Mouse (Mus musculus) left cerebral cortex, adult 8-10 months (tissue): ENCODE measurements around the gene Anxa11. TPM values are rescaled to one million over a fixed set of nuclear protein-coding genes. Genes with fewer than 3 reads are reported as not detected.
A peak's percentile ranks its signal among the peaks of the same experiment; 100 is the strongest.
"Not testable (repeated sequence)": the region's sequence is repeated elsewhere in the genome, so short reads cannot be mapped to it uniquely, and the experiment has no call there.

Experiments
- DNase-seq, 2 experiments: peaks; one replicate each; pipeline ENCODE4 v3.0.0; 2022; ENCODE audit warnings: low spot score in 2 of 2
- microRNA-seq, 2 experiments: library from miRNA; unstranded; fragments of <30 nt; microRNA quantifications; one replicate each; pipeline ENCODE4 v1.2.0; 2022
- total RNA-seq, 4 experiments: library from RNA; stranded (reverse); gene quantifications; 2 replicates each; pipeline ENCODE4 v1.2.4; 2022

Anxa11 gene
- total RNA-seq, 4 experiments from 2014 or later: 33.7 to 40.5 (median 36.4) TPM

DNA sequence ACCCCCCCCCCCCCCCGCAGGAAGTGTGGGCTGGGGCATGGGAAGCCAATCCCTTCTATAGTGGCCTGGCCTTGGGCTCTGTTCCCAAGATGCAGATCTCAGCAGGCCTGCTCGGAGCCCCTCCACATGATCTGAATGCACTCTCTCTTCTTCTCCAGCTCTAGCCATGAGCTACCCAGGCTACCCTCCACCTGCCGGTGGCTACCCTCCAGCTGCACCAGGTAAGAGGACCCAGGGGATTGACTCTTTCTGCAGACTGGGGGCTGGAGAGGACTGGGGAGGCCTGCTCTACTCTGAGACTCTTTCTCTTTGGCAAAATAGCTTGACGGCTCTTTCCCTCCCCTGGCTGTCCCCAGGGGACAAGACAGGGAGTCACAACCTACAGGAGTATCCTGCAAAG, 26.8 kb downstream of the Anxa11 start:
- no peak for DNase-seq

DNA sequence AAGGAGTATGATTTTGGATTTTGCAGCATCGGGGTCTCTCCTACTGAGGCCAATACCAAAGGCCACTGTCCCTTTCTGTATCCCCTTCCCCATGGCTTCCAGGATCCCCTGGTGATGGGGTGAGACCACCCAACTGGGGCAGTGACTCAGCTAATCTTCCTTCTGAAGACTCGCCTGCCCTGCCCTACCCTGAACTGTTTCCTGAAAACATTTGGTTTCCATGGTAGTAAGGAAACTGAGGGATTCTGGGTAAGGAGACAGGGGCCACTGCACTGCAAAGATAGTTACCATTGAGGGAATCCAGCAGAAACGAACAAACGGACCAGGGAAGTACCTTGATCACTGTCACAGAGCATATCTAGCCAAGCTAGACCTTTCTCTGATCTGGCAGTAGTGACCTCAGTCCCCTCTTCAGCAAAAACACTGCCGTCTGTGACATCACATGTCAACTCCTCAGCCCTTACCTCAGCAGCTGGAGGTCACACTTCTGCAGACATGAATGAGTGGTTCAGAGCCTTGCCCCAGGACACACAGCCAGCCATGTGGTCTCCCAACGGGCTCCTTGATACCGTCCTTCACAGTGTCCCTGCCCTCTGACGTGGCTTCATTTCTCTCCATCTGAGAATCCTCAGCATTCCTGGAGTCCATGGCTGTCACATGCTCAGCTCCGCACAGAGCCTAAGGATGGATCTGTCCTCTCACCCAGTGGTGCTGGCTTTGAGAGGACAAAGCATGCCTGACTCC, 27.4 kb downstream of the Anxa11 start:
- no peak for DNase-seq

DNA sequence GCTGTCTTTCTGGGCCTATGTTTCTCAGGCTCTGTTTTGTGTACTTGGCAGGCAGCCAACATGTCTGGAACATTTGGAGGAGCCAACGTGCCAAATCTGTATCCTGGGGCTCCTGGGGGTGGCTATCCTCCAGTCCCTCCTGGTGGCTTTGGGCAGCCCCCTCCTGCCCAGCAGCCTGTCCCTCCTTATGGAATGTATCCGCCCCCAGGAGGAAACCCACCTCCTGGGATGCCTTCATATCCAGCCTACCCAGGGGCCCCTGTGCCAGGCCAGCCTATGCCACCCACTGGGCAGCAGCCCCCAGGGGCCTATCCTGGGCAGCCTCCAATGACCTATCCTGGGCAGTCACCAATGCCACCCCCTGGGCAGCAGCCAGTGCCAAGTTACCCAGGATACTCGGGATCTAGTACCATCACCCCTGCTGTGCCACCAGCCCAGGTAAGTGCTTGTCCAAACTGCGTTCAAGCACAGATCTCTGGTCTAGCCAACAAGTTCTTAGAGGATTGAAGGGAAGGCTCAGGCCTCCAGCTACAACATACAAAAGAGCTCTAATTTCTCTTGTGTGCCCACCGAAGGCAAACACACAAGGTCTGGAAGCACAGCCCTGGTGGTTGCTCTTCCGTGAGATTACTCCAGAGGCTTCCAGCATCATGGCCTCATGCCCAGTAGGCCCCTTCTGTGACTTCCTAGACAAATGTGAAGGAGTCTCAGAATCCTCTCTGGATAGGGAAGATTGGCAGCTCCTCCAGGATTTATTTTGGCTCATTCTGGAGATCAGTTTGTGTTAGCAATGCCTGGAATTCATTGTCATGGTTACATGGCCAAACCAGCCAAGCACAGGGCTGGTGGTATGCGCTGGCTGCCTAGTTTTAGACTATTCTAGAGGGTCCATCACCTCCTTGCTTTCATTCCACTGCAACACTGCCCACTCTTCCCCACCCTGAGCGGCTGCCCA, 30.8 kb downstream of the Anxa11 start:
- peak in 1 of 2 experiments; percentile 41 for DNase-seq

DNA sequence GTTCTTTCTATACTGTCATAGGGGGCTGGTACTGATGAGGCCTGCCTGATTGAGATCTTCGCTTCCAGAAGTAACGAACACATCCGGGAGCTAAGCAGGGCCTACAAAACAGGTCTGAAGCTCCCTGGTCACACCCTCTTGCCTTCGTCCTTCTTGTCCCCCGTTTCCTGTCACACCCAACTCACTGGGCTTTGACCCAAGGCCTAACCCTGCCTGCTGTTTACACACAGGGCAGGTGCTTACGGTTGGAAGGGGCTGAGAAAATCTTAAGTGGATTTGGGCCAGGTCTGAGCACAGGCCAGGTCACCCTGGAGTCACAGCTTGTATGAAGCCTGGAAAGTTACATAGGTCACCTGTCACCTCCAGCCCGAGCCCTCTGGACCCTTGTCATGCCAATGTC, 34.7 kb downstream of the Anxa11 start:
- DNase-seq: not testable (repeated sequence)

DNA sequence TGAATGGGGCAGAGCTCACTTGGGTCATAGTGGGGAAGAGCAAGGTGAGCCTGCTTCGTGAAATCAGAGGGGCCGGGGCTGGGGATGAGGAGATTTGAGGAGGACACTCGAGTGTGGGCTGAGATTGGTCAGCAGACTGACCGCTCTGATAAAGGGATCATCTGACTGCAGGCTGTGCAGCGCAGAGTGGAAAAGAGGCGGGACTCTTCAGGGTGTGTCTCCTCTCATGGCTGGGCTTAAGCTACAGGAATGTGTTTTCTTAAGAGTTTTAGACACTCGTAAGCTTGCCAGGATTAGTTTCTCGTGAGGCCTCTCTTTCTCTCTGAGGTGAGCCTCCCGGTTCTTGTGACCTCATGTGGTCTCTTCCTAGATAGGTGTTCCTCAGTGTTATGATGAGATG, 39.8 kb downstream of the Anxa11 start:
- DNase-seq: not testable (repeated sequence)

DNA sequence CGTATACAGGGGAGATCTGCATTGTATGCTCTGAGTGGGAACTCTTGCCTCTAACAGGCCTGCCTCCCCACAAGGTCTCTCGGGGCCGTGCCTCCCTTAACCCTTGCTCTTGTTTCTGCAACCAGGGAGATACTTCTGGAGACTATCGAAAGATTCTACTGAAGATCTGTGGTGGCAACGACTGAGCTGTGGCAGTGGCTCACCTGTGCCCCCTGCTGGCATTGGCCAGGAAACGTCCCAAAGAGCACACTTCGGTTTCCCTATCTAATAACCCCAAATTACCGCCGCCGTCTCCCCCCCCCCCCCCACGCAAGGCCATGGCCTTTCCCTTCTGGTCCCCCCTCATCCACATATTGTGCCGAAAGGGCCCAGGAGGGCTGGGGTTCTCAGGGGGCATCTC, 43.9 kb downstream of the Anxa11 start:
- not testable (repeated sequence) for DNase-seq

DNA sequence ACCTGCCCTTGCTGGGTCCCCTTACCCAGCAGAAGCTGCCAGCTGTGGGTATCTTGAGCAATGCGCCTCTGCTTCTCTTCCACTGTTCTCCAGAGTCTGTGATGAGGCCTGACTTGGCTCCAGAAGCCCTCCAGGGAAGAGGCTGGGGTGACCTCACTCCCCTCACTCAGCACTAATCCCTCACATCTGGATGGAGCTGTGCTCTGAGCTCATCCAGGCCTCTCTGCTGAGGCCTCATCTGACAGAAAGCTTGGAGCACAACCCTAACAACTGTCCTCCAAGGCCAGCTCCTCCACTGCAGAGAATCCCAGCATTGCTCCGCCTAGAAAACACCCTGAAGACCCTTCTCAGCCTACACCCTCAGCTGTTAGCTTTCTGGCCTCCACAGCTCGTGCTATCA, 52.6 kb downstream of the Anxa11 start:
- DNase-seq: not testable (repeated sequence)

DNA sequence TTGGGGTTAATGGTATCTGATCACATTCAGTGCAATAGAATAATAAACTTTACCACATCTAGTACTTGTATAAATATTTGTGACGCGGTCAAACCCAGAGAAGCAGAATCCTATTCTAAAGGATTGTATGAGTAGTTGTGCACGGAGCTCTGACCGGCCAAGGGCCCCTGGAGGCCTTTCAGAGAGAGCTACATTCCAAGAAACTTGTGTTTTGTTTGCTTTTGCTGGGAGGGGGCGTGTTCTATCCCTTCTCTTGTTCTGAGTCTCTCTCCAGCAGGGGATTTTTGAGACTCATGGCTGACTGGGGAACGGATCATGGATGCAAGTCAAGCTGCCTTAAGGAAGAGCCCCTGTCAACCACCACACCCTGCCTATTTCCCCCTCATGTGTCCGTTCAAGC, 53.7 kb downstream of the Anxa11 start:
- not testable (repeated sequence) for DNase-seq

DNA sequence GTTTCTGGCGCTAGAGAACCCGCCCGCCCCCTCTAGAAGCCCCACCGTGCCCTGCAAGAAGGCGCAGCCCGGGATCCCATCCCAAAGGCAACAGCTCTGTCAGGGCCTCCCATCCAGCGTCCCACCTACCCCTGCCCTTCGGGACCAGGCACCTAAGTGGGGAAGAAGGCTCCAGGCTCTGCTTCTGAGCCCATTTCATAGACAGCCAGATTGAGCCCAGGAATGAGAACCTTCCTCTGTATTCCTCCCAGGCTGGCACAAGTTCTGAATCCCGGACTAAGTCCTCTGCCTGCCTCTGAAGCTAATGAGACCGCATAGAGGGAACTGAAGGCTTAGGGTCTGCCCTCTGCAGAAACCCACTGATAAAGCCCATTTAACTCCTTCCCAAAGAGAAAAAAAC, 61.0 kb downstream of the Anxa11 start, which contains the start of gene Plac9a:
Gene Plac9a, minus strand, starts transcription at position 101 of the 400 bp plus-strand sequence.
- not testable (repeated sequence) for DNase-seq

DNA sequence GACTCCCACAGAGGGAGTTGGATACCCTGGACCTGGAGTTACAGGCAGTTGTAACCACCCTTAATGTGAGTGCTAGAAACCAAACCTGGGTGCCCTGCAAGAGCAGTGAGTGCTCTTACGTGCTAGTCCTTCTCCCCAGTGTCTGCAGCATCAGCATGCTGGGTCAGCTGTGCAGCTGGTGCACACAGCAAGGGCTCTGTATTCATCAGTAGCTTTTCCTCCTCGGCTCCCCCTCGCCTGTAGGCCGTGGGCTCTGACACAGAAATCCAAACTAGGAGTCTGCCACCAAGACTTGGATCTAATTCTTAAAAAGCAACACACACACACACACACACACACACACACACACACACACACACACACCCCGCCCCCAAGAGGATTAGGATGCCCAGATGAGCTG, 63.3 kb downstream of the Anxa11 start:
- peak; percentile 0 to 14 for DNase-seq

DNA sequence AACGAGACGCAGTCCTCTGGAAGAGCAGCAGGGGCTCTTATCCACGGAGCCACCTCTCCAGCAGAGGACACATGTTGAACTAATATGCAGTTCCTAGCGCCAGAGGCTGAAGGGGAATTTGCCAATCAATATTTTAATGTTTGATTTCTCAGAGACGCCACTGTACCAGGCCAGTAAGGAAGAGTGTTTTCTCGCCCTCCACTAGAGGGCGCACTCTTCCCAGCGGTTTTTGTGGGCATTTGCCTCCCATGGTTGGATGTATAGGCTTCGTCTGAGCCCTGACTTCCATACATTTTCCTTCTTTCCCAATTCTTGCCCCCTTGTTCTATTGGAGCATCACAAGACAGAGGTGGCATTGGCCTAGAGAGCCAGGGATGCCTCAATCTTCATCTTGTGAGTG, 65.3 kb downstream of the Anxa11 start:
- DNase-seq: not testable (repeated sequence)

DNA sequence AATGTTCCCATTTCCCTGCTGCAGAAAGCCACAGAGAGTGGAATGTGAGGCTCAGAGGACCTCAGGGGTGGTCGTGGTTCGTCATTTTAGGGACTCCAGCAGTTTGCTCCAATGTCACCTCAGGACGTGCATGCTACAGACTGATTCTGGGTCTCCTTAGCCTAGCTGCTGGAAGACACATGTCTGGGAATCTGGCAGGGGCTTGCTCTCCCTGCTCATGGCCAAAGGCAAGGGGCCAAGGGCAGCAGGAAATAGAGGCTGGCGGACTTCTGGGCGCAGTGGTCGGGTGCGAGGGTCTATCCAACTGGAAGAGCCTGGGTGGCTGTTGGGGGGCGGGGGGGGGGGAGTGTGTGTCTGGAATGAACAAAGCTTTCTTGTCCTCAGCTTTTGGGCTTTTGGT, 67.0 kb downstream of the Anxa11 start:
- DNase-seq: not testable (repeated sequence)

DNA sequence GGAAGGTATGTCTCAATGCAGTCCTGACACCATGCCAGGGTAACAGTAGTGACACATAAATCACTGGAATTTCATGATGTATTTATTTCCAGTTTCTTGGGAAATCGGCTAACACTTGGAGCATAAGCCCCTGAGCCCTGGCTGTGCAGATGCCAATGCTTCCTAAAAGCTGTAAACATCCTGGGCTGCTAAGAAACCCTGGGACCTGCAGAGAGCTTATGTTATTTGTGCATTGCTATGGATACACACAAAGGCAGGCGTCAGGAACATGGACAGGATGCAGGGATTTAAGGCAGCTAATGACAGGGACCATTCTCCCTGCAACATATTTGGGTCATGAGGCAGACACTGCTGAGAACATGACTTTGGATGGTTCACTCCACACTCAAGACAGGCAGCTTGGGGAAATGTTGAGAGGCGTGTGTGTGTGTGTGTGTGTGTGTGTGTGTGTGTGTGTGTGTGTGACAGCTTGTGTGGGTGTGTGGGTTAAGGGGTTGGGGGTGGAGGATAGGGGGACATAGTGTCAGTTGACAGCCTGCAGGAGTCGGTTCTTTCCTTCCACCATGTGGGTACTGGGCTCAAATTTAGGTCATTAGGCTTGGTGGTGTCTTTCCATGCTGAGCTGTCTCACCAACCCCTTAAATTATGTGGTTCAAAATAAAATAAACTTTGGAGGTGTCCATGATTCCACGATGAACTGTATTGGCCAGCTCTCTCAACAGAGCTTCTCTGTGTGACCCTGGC, 76.6 kb downstream of the Anxa11 start:
- DNase-seq: not testable (repeated sequence)

DNA sequence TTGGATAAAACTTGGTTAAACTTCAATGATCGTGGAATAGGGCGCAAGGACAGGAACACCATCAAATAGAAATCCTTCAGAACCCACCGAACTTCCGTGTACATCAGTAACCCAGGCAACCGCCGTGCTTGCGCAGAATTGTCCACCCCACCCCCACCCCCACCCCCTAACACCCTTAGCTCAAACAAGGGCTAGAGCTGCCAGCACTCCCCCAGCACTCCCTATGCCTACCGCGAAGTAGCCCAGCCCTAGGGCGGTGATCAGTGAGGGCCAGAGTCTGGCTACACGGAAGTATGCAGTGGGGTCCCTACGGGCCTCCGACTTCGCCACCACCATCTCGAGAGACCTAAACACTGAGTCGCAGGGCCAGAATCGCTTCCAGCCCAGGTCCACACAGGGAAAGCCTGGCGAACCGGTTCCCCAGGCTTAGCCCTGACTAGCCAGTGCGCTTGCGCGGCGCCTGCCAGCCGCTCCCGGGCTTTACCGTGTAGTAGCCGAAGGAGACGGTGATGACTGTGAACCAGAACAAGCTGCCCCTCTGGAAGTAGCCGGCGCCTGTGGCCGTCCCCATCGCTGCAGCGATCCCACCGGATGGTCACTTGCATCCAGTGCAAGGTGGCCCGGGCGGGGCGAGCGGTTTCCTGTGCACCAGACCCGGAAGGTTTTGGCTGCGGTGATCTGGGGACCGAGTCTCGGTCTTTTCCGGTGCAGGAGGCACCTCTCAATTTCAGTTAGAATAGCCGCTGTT, 85.0 kb downstream of the Anxa11 start:
- DNase-seq: not testable (repeated sequence)

DNA sequence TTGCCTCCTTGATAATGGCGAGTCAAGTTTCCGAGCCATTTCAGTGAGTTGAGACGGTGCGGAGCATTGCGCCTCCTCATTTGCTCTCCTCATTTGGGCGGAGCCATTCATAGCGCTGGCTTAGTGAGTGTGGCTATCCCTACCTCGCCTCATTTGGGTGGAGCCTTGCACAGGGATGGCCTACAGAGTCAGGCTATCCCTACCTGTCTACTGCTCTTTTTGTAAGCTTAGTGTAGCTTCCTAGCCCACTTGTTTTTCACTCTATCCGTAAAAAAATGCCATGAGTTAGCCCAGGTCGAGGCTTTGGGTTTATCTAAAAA, 85.6 kb downstream of the Anxa11 start, which contains the start of gene Tmem254a:
Gene Tmem254a, minus strand, starts transcription at position 111 of the 320 bp plus-strand sequence.
- not testable (repeated sequence) for DNase-seq

Small RNA genes lying within 50 kb of the gene (microRNA-seq; reads per million reads assigned to microRNA genes)
- 0 reads per million in 2 experiments for gene Gm23701

Other genes starting within 250 kb of the Anxa11 start
- 10 to 100 TPM; 25.5 to 26.8 (median 26.5) TPM for gene Ppif, start 148.0 kb upstream of the Anxa11 start, total RNA-seq
- 10 to 100 TPM; 51.5 to 58.0 (median 54.4) TPM for gene Zcchc24, start 73.1 kb upstream of the Anxa11 start, total RNA-seq
- 1 to 10 TPM in 1 of 4 experiments, not detected in 3; 1.7 TPM for gene Plac9a, start 60.9 kb downstream of the Anxa11 start, total RNA-seq
- gene Tmem254a, start 85.5 kb downstream of the Anxa11 start, total RNA-seq: 10 to 100 TPM in 1 of 4 experiments, 1 to 10 TPM in 3; 3.1 to 10.7 (median 5.5) TPM
- gene Cphx1, start 96.1 kb downstream of the Anxa11 start, total RNA-seq: not detected
- under 1 TPM in 2 of 4 experiments, not detected in 2; 0.81 TPM for gene Duxbl1, start 136.4 kb downstream of the Anxa11 start, total RNA-seq
- 1 to 10 TPM; 2.2 to 6.2 (median 3.3) TPM for gene Gm9780, start 200.6 kb downstream of the Anxa11 start, total RNA-seq
- 10 to 100 TPM; 18.3 to 32.3 (median 24.6) TPM for gene Tmem254c, start 225.2 kb downstream of the Anxa11 start, total RNA-seq
- gene Cphx2, start 239.4 kb downstream of the Anxa11 start, total RNA-seq: not detected
- not detected for gene Cphx3, start 240.1 kb downstream of the Anxa11 start, total RNA-seq